Mouse (Mus musculus): ENCODE data around the gene Lrrk2. TPM values are rescaled to one million over a fixed set of nuclear protein-coding genes. Genes with fewer than 3 reads are reported as not detected.
A peak's percentile ranks its signal among the peaks of the same experiment; 100 is the strongest.

Lrrk2 gene
- polyA plus RNA-seq, 1 experiment from 2014 or later: 3.8 TPM

DNA sequence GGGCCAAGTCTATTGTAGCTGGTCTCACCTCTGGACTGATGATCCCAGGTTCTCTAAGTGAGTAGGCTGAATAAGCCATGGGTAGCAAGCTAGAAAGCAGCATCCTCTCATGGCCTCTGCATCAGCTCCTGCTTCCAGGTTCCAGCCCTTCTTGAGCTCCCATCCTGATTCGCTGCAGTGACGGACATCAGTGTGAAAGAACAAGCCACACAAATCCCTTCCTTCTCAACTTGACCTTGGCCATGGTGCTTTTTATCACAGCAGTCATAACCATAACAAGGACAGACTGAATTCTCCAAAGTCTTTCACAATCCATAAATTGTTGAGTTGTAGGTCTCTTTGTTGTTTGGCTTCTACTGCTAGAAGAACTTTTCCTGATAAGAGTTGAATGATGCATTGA lies 20.9 kb downstream of the Lrrk2 start:
- Histone ChIP-seq H3K36me3 (0 out of 2 replicates have a peak, but pooled peaks cover 2% of the 10 kb centered on the region), H3K9me3 (no peaks in the 10 kb centered on the region), H3K4me1 (no peaks in the 10 kb centered on the region), H3K4me3 (replicated peaks) (no peak overlapping the region), H3K9ac (no peak overlapping the region), H3K4me2 (no peak overlapping the region), H3K27ac (no peak overlapping the region), H3K27me3 (replicated peaks) (no peaks in the 10 kb centered on the region)
- ATAC-seq (ENCODE audit: insufficient read depth, low FRiP score, low read depth): no peak
- WGBS: 95% methylated on average over 2 of the region's 2 CpGs

DNA sequence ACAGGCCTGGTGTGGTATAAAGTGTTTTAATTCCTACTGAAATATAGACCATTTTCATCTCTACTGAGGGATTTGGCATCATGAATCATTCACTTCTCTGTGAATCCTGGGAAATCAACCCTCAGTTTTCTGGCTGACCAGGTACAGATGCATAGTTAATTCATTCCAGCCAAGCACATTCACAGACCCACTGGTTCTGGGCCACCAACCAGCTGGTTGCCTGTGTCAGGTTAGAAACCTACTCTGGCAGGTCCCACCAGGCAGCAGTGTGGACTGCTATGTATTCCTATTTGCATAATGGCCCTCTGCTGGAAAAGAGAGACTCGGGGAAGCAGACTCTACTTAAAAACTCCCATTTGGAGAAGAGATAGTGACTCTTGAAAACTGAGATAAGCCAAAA lies 27.9 kb downstream of the Lrrk2 start:
- Histone ChIP-seq H3K27ac (no peak overlapping the region), H3K27me3 (replicated peaks) (no peaks in the 10 kb centered on the region), H3K4me1 (no peaks in the 10 kb centered on the region), H3K4me3 (replicated peaks) (no peak overlapping the region), H3K36me3 (no peaks in the 10 kb centered on the region), H3K9ac (no peak overlapping the region), H3K9me3 (no peaks in the 10 kb centered on the region), H3K4me2 (no peak overlapping the region)
- WGBS: 58% methylated on average over 1 of the region's 1 CpGs
- ATAC-seq (ENCODE audit: insufficient read depth, low FRiP score, low read depth): no peak

DNA sequence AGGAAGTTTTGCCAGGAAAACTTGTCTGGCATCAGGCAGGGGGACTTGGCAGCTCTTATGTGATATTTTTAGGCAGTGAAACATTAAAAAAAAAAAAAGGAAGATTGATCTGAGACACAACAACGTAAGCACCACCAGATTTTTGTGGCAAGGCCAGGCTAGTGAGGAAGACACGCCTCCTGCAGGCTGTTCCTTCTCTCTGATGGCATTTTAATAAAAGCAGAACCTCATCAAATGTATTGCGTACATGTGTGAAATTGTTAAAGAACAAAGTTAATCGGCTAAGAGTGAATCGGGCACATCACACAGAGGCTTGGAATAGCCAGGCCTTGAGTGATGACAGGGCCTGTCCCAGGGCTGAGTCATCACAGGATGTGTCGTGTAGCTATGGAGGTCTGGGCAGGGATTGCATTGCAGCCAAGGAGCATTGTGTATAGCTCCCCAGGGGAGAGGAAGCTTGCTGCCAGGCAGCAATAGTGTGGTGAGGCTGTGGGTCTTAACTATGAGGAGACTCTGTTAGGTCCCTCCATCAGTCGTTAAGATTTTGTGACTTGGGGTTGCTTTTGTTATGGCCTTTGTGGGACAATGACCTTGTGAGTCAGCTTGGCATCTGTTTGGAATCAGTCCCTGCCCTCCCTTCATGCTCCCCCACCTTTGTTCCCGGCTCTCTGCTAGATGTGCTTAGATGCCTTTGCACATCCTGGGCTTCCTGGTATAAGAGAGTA lies 30.2 kb downstream of the Lrrk2 start:
- H3K4me2 ChIP-seq: no peak overlapping the region
- no peak overlapping the region for H3K27ac ChIP-seq

DNA sequence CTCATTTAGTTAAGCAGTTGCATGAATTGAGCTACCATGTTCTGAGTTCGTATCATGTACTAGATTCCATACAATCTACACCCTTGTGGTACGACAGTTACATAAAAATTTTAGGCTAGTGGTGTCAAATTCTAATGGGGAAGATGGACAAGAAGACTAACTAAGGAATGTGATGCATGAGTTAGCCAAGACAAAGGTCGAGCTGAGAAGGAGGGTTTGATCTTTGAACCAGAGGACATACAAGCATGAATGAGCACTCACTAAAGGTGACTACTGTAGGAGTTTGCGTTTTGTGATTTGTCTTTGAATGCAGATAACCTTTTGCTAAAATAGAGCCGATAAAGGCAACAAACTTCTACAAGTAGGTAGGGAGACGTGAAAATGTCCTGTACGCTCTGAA lies 31.1 kb downstream of the Lrrk2 start:
- no peaks in the 10 kb centered on the region for H3K9me3 ChIP-seq
- H3K4me2 ChIP-seq: no peak overlapping the region
- H3K9ac ChIP-seq: no peak overlapping the region
- no peak overlapping the region for H3K4me3 ChIP-seq (replicated peaks)
- no peaks in the 10 kb centered on the region for H3K27me3 ChIP-seq (replicated peaks)
- no peak for ATAC-seq (ENCODE audit: insufficient read depth, low FRiP score, low read depth)
- 87% methylated on average over 7 of the region's 7 CpGs for WGBS
- no peaks in the 10 kb centered on the region for H3K36me3 ChIP-seq
- H3K4me1 ChIP-seq: no peaks in the 10 kb centered on the region
- no peak overlapping the region for H3K27ac ChIP-seq

More for the DNA sequence above, 30.2 kb downstream of the Lrrk2 start:
- ATAC-seq (ENCODE audit: insufficient read depth, low FRiP score, low read depth): no peak
- H3K4me3 ChIP-seq (replicated peaks): no peak overlapping the region
- no peaks in the 10 kb centered on the region for H3K4me1 ChIP-seq
- H3K9me3 ChIP-seq: no peaks in the 10 kb centered on the region
- no peaks in the 10 kb centered on the region for H3K27me3 ChIP-seq (replicated peaks)
- no peaks in the 10 kb centered on the region for H3K36me3 ChIP-seq
- H3K9ac ChIP-seq: no peak overlapping the region
- 53% methylated on average over 8 of the region's 8 CpGs for WGBS

DNA sequence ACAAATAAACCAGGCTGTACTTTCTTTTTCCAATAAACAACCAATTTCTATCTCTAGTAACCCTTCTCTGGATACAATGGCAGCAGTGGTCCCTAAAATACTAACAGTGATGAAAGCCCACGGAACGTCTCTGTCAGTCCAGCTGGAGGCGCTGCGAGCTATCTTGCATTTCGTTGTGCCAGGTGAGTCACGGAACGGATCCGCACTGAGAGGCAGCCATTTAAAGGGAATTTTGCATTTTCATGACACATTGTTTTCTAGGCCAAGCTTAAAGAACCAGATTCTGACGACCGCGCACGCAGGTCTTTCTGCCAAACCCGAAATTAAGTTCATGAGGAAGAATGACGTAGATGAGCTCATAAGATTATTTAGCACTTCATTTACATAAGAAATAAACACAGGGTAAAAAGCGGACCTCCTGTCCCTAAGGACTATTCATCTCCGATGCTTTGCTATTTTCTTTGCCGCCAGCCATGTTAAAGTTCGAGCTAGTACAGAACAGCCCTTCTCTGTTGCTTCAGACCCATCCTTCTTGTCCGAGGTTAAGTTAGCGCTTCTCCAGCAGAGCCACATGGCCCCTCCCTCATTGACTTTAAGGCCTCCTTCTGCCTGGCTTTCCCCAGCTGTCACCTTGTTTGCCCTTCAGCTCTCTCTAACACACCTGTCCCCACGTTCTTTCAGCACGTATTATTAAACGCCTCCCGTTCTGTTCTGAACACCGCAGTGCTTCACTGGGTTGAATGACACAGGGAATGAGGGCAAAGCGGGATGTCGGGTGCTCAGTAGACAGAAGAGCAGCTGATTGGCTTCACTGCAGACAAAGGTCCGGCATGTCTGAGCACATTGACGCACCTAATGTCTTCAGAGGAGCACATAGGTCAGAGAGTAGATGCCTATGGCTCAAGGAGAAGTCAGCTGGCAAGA lies 36.5 kb downstream of the Lrrk2 start:
- H3K4me2 ChIP-seq: peak overlapping the region; percentile 40
- H3K27me3 ChIP-seq (replicated peaks): no peaks in the 10 kb centered on the region
- no peaks in the 10 kb centered on the region for H3K36me3 ChIP-seq
- 36% methylated on average over 29 of the region's 29 CpGs for WGBS
- H3K4me1 ChIP-seq: no peaks in the 10 kb centered on the region
- H3K9ac ChIP-seq: no peak overlapping the region
- peak overlapping the region; percentile 9; the same call in 1 of the 2 replicates for H3K4me3 ChIP-seq (replicated peaks)
- H3K27ac ChIP-seq: no peak overlapping the region
- no peaks in the 10 kb centered on the region for H3K9me3 ChIP-seq
- no peak for ATAC-seq (ENCODE audit: insufficient read depth, low FRiP score, low read depth)

DNA sequence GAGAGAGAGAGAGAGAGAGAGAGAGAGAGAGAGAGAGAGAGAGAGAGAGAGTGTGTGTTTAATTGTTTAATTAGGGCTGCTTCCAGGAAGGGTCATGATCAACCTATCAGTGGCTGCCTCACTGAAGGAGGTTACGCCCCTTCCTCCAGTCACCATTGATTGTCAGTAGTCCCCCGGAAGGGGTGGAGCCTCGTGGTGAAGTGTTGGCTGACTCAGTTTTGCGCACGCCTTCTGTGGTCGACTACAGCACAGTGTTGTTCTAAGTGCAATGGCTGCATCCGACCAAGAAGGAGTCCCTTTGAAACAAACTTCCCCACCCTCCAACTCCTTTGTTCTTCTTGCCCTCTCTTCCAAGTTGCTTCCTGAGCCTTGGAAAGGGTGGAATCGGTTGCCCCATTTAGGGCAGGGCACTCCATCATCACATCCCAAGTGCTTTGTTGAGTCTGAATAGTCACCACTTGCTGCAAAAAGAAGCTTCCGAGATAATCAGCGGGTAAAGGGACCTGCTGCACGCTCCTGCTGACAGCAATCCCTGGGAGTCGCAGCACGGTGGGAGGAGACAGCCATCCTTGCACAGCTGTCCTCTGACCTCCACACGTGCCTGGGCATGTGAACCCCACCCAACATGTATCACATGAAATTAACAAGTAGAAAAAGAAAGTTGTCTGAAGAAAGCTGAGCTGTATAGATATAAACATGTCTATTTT lies 62.4 kb downstream of the Lrrk2 start:
- no peaks in the 10 kb centered on the region for H3K9me3 ChIP-seq
- H3K9ac ChIP-seq: no peak overlapping the region
- H3K4me2 ChIP-seq: no peak overlapping the region
- WGBS: 83% methylated on average over 14 of the region's 14 CpGs
- no peaks in the 10 kb centered on the region for H3K27me3 ChIP-seq (replicated peaks)
- no peaks in the 10 kb centered on the region for H3K36me3 ChIP-seq
- H3K27ac ChIP-seq: no peak overlapping the region
- no peak for ATAC-seq (ENCODE audit: insufficient read depth, low FRiP score, low read depth)
- no peak overlapping the region for H3K4me3 ChIP-seq (replicated peaks)
- no peaks in the 10 kb centered on the region for H3K4me1 ChIP-seq

DNA sequence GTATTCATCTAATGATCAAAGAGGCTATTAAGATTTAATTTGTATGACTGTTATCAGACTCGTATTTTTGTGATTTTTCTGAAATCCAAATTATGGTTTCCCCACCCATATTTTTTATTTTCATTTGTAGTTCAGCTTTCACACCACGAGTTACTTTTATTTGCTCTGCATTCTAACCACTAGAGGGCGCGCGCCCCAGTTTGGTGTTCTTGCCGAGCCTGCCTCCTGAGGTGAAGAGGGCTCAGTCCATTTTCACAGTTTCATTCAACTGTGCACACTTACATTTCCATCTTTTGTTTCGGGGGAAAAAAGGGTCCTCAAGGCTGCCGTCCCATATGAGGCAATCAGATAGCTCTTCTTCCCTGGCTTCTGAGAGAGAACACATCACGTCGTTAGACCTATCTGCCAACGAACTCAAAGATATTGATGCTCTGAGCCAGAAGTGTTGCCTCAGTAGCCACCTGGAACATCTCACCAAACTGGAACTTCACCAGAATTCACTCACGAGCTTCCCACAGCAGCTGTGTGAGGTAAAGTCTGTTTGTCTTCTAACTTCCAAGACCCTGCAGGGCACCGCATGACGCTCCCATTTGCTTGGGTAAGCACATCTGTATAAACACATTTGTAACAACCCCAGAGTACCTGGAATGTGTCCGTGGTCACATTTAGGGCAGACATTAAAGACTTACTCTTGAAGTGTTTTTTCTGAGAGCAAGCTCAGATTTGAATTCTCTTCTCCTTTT lies 64.0 kb downstream of the Lrrk2 start:
- Histone ChIP-seq H3K27me3 (replicated peaks) (no peaks in the 10 kb centered on the region), H3K9me3 (no peaks in the 10 kb centered on the region), H3K4me2 (no peak overlapping the region), H3K9ac (no peak overlapping the region), H3K4me1 (no peaks in the 10 kb centered on the region), H3K27ac (no peak overlapping the region), H3K36me3 (no peaks in the 10 kb centered on the region), H3K4me3 (replicated peaks) (no peak overlapping the region)
- ATAC-seq (ENCODE audit: insufficient read depth, low FRiP score, low read depth): no peak
- WGBS: 34% methylated on average over 15 of the region's 15 CpGs

DNA sequence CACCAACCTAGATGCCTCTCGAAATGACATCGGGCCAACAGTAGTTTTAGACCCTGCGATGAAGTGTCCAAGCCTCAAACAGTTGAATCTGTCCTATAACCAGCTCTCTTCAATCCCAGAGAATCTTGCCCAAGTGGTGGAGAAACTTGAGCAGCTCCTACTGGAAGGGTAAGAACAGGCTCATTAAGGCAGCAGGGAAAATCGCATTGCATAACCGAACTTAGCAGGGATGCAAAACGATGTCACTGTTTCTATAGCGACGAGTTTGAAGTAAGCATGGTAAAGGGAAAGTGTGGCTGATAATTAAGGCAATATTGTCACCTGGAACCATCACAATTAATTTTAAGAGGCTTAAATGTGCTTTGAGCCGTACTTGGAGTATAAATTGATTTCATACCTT lies 65.8 kb downstream of the Lrrk2 start:
- WGBS: 87% methylated on average over 9 of the region's 9 CpGs
- H3K36me3 ChIP-seq: no peaks in the 10 kb centered on the region
- no peak overlapping the region for H3K4me2 ChIP-seq
- no peak overlapping the region for H3K27ac ChIP-seq
- H3K9me3 ChIP-seq: no peaks in the 10 kb centered on the region
- H3K4me3 ChIP-seq (replicated peaks): no peak overlapping the region
- no peaks in the 10 kb centered on the region for H3K27me3 ChIP-seq (replicated peaks)
- no peak overlapping the region for H3K9ac ChIP-seq
- ATAC-seq (ENCODE audit: insufficient read depth, low FRiP score, low read depth): no peak
- H3K4me1 ChIP-seq: no peaks in the 10 kb centered on the region

DNA sequence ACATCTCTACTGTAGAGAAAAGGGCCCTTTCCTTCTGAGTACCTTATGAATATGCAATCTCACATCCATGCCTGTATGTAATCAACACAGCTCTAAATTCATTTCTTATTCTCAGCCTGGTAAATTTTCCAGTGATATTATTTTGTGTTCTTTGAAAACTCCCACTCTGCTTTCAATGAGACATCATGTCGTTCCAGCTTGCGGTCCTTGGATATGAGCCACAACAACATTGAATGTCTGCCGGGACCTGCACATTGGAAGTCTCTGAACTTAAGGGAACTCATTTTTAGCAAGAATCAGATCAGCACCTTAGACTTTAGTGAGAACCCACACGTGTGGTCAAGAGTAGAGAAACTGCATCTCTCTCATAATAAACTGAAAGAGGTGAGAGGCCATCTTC lies 72.5 kb downstream of the Lrrk2 start:
- H3K27ac ChIP-seq: no peak overlapping the region
- ATAC-seq (ENCODE audit: insufficient read depth, low FRiP score, low read depth): no peak
- no peaks in the 10 kb centered on the region for H3K4me1 ChIP-seq
- H3K9ac ChIP-seq: no peak overlapping the region
- 80% methylated on average over 4 of the region's 4 CpGs for WGBS
- no peaks in the 10 kb centered on the region for H3K27me3 ChIP-seq (replicated peaks)
- no peak overlapping the region for H3K4me3 ChIP-seq (replicated peaks)
- H3K36me3 ChIP-seq: no peaks in the 10 kb centered on the region
- H3K9me3 ChIP-seq: no peaks in the 10 kb centered on the region
- H3K4me2 ChIP-seq: no peak overlapping the region

DNA sequence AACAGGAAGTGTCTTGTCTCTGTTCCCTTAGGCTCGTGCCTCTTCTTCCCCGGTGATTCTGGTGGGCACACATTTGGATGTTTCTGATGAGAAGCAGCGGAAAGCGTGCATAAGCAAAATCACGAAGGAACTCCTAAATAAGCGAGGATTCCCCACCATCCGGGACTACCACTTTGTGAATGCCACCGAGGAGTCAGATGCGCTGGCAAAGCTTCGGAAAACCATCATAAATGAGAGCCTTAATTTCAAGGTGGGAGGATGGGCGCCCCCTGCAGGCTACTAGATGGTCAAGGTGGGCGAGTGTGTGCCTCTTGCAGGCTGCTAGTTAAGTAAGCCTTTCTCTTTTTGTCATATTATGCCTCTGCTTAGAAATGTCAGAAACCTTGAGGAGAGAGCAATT lies 79.1 kb downstream of the Lrrk2 start:
- H3K27ac ChIP-seq: no peak overlapping the region
- H3K4me1 ChIP-seq: 0 out of 2 replicates have a peak, but pooled peaks cover 5% of the 10 kb centered on the region
- H3K36me3 ChIP-seq: no peaks in the 10 kb centered on the region
- 70% methylated on average over 12 of the region's 12 CpGs for WGBS
- ATAC-seq (ENCODE audit: insufficient read depth, low FRiP score, low read depth): no peak
- H3K27me3 ChIP-seq (replicated peaks): no peaks in the 10 kb centered on the region
- no peaks in the 10 kb centered on the region for H3K9me3 ChIP-seq
- H3K4me3 ChIP-seq (replicated peaks): no peak overlapping the region
- no peak overlapping the region for H3K4me2 ChIP-seq
- no peak overlapping the region for H3K9ac ChIP-seq

DNA sequence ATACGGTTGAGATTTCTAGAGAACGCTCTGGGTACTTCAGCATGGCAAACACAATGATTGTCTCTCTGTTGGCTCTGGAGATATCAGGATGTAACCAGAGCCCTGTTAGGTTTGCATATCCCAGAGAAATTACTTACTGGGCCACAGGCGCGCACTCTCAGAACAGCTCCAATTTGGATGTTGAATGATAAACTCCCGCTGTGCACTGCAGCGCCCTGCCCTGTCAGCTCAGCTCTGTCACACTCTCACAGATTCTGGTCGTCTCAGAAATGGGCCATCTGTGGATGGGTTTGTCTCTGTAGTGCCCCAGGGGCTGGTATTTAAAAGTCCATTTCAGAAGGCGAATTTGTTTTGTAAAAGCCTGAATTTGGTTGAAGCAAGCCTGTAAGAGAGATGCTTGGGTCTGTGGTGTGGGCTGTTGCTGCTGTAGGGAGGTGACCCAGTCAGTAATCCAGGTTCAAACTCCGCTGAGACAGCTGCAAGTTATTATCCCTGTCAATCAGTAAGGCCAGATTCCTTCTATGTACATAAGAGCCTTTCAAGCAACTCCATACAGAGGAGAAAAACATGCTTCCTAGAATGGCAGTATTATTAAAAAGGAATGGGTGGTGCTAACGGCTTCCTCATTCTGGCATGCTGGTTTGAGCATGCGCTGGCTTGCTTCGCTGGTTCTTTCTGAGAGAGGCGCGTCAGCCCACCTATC lies 80.6 kb downstream of the Lrrk2 start:
- Histone ChIP-seq H3K9me3 (no peaks in the 10 kb centered on the region), H3K27me3 (replicated peaks) (no peaks in the 10 kb centered on the region), H3K36me3 (no peaks in the 10 kb centered on the region), H3K4me1 (0 out of 2 replicates have a peak, but pooled peaks cover 5% of the 10 kb centered on the region), H3K4me3 (replicated peaks) (no peak overlapping the region), H3K4me2 (no peak overlapping the region; the same call in 1 of the 2 replicates), H3K9ac (no peak overlapping the region), H3K27ac (no peak overlapping the region)
- 76% methylated on average over 14 of the region's 14 CpGs for whole genome bisulfite sequencing
- ATAC-seq (ENCODE audit: insufficient read depth, low FRiP score, low read depth): no peak
